Mouse (Mus musculus) megakaryocyte, embryonic 14.5 days (primary cell): ENCODE data around the gene Tgtp1.
"Not testable (repeated sequence)": the region's sequence is repeated elsewhere in the genome, so short reads cannot be mapped to it uniquely, and the experiment has no call there.

Experiments
- FLI1 ChIP-seq: IDR thresholded peaks from 2 replicates; pipeline ENCODE4 v1.6.1; 2012; ENCODE audit warnings: low read length, inconsistent platforms, mixed read lengths
- GATA1 ChIP-seq: IDR thresholded peaks from 3 replicates; pipeline ENCODE4 v1.6.1; 2012; ENCODE audit warnings: mixed read lengths, low read length, inconsistent platforms, borderline replicate concordance

DNA sequence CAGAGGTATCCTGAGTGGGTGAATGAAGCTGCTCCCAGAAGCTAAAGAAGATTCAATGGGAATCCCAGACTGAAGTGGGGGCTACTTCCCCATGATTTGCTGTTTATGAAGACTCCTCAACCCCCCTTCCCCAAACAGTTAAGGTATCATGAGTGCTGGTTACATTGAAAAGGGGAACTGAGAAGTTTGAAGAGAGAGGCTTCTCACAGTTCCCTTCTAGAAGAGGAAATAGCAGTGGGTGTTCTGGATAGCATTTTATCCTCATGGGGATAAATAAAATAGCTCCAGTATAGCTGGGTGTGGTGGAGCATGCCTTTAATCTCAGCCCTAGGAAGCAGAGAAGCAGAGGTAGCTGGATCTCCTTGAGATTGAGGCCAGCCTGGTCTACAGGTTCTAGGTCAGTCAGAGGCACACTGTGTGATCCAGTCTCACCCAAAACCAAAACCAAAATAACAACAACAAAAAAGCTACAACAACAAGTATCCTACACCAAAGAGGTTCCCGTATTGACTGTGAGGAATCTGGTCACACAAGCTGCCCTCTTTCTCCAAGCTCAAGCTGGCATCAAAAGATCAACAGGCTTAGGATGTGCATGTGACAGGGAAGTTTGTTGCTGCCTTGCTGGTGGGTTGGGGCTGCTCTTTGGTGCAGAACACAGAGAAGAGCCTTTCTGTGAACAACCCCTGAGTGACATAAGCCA, 15.6 kb downstream of the Tgtp1 start, which contains the start of gene Olfr56:
- TF ChIP-seq FLI1, GATA1: not testable (repeated sequence)
